Mouse (Mus musculus) right cerebral cortex, adult 18-20 months (tissue): ENCODE measurements around the gene Igf2bp3.

ENCODE experiments used
- DNase-seq: peaks from one replicate; pipeline ENCODE4 v3.0.0; 2022; ENCODE audit warnings: mixed read lengths

The Igf2bp3 gene

GRCm38 (mm10) chr6:49131855-49132254, 82.9 kb downstream of the Igf2bp3 start:
- no peak for DNase-seq

GRCm38 (mm10) chr6:49130328-49130727, 84.4 kb downstream of the Igf2bp3 start:
- DNase-seq: no peak

DNA sequence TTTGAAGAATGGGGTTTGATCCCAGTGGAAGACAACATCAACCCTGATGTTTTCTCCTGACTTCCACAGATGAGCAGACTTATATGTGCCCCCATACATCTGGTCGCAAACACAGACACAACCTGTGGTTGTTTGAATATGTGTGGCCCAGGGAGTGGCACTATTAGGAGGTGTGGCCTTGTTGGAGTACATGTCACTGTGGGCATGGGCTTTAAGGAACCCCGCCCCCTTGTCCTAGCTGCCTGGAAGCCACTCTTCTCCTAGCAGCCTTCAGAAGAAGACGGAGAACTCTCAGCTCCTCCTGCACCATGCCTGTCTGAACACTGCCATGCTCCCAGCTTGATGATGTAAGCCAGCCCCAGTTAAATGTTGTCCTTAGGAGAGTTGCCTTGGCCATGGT, 94.4 kb downstream of the Igf2bp3 start:
- DNase-seq: no peak

- no peak for DNase-seq
These were observed 95.2 kb downstream of the Igf2bp3 start for GRCm38 (mm10) chr6:49119462-49120135.

DNA sequence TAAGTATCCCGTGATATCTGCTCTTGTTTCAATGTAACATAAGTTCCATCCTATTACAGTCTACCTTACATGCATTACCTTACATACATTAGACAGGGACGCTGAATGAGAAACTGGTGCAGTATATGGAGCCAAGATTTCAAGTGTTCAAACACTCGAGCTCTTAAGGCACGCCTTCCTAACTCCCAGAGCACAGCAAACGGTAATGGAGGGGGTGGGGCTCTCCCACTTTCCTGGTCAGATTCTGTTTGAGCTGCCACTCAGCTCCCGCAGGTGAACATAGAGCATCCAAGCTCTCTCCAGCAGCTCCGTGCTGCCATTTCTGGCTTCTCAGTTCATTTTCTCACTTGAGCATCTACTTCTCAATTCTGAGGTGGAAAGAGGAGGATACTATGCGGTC, 96.3 kb downstream of the Igf2bp3 start:
- DNase-seq: no peak

- no peak for DNase-seq
These were observed 98.5 kb downstream of the Igf2bp3 start for GRCm38 (mm10) chr6:49116241-49116640.

GRCm38 (mm10) chr6:49115550-49115949, 99.2 kb downstream of the Igf2bp3 start:
- no peak for DNase-seq

DNA sequence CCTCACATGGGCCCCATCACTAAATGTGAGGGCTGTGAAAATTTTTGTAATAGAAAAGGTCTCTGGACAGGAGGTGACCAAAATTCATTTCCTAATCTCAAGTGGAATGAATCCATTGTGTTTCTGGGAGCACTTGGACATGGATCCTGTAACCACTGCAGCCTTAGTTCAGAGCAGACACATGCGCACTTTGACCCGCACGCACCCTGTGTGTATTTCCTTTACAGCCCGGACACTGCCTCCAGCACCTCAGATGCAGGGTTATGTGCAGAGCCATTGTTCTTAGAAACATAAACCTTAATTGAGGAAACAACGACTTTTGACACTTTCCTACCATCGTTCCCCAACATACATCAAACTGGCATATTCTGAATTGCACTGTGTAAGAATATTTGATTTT, 100.3 kb downstream of the Igf2bp3 start:
- no peak for DNase-seq

- DNase-seq: no peak
These were observed 100.9 kb downstream of the Igf2bp3 start for GRCm38 (mm10) chr6:49113895-49114294.

- DNase-seq: no peak
These were observed 105.6 kb downstream of the Igf2bp3 start for GRCm38 (mm10) chr6:49109196-49109595.

GRCm38 (mm10) chr6:49106746-49107500, 107.8 kb downstream of the Igf2bp3 start:
- DNase-seq: no peak

DNA sequence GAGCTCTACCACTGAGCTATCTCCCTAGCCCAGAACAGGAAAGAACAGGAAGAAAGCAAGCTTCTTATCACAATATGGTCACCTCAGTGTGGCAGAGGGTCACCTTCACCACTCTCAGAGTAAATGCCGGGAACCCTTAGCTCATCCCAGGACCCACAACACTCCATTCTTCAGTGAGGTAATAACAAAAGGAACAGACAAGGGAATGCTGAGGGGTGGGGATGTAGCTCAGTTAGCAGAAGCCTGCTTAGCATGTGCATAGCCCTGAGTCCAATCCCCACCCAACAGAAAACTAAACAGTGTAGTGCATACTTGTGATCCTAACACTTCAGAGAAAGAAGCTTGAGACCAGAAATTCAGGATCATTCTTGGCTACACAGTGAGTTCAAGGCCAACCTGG, 115.7 kb downstream of the Igf2bp3 start:
- no peak for DNase-seq

- no peak for DNase-seq
These were observed 117.1 kb downstream of the Igf2bp3 start for GRCm38 (mm10) chr6:49097596-49098110.

GRCm38 (mm10) chr6:49096933-49097461, 117.8 kb downstream of the Igf2bp3 start:
- DNase-seq: peak; percentile 75

DNA sequence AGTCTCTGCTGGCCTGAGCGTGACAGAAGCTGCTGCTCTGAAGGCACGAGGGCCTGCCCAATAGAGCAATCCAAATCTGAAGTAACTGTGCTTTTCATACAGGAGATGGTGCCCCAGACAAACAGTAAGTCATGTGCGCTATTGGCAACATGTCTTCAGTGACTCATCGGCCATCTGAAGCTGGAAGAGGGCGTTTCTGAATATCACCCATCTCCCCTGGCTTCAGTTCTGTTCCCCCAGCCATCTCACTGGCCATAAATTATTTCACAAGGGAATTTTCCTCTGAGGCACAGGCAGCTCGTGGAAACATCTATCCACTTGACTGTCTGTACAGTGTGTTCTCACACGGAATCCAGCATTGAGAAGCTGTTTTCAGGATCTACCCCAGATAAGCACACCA, 118.3 kb downstream of the Igf2bp3 start:
- DNase-seq: peak; percentile 48

DNA sequence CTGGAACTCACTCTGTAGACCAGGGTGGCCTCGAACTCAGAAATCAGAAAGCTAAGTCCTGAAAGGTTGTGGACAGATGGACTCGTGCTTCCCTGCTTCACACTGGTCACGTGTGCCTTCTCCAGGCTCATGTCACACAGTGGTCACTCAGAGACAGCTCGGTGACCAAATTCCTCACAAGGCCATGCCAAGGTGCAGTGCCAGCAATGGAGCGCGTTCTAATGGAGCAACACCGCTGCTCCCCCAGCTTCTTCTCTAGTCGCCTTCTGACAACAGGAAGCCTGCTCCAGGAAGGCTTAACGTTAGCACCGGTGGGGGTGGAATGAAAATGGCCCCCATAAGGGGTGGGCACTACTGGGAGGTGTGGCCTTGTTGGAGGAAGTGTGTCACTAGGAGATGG, 119.8 kb downstream of the Igf2bp3 start:
- no peak for DNase-seq

- no peak for DNase-seq
These were observed 131.7 kb downstream of the Igf2bp3 start for GRCm38 (mm10) chr6:49083008-49083407.

DNA sequence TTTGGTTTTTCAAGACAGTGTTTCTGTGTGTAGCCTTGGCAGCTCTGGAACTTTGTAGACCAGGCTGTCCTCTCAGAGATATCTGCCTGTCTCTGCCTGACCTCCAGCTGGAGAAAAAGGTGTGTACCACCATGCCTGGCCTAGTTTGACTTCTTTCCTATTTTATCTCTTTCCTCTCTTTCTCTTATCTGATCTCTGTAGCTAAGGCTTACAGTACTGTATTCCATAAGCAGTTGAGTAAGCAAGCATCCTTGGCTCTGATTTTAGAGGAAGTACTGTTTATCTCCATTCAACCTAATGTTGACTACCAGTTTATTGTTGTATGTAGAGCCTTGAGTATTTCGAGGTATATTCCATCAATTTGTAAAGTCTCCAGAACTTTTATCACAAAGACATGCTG, 135.4 kb downstream of the Igf2bp3 start:
- DNase-seq: no peak

DNA sequence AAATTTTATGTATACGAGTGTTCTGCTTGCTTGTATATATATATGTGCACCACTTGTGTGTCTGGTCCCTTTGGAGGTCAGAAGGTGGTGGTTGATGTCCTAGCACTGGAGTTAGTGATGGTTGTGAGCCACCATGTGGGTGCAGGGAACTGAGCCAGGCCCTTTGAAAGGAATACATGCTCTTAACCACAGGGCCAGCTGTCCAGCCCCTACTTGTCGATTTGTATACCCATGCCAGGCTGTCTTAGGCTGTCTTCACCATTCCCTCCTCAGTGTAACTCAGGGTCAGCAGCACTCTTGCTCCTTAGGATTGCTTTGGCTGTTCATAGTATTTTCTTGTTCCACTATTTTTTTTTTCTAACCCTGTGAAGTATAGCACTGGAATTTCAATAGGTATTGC, 136.9 kb downstream of the Igf2bp3 start:
- no peak for DNase-seq

DNA sequence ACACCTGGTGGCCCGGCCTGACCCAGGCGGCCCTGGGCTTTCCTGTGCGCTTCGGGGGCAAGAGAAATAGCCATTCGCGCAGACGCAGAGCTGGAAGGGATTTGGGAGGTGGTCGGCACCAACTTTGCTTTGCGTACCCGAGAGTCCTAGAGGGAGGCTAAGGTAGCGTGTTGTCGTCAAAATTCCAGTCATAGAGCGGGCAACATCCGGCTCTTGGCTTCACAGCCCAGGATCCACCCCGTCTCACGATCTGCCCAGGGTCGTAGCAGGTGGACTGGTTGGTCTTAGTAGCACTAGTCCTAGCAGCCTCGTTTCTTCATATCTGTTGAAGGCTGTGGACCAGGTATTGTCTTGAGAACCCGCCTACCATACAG, 140.7 kb downstream of the Igf2bp3 start:
- no peak for DNase-seq

- DNase-seq: peak; percentile 96
These were observed 141.2 kb downstream of the Igf2bp3 start, which contains the start of gene Malsu1 for GRCm38 (mm10) chr6:49073304-49074116. Malsu1 (plus strand) TSS chr6:49073795.

- DNase-seq: no peak
These were observed 146.4 kb downstream of the Igf2bp3 start for GRCm38 (mm10) chr6:49068361-49068760.
